Mouse (Mus musculus): ENCODE results near the gene Pdpk1.
A peak's percentile ranks its signal among the peaks of the same experiment; 100 is the strongest.
"Not testable (repeated sequence)": the region's sequence is repeated elsewhere in the genome, so short reads cannot be mapped to it uniquely, and the experiment has no call there.

Gene Pdpk1

GRCm38 (mm10) chr17:24111256-24111655 lies 39.5 kb downstream of the Pdpk1 start:
- no peak for DNase-seq

- peak; percentile 63 for DNase-seq
These were observed 41.8 kb downstream of the Pdpk1 start for GRCm38 (mm10) chr17:24108896-24109295.

DNA sequence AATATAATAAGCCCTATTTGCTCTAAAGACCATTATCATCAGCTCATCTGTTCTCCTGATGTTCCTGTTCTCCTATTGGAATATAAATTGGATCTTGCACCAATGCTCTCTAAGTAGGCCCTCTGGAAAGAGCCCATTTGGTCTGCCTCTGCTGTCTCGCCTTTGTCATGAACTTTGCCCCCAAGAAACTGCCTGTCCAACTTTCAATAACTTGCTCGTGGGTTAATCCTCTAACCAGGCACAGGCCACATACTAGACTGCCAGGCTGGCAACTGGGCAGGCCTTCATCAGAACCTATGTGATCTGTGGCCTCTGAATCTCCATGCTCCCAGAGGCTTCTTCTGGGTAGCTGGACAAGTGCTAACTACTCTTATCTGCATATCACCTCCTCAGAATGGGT lies 45.6 kb downstream of the Pdpk1 start:
- DNase-seq, result no peak

DNA sequence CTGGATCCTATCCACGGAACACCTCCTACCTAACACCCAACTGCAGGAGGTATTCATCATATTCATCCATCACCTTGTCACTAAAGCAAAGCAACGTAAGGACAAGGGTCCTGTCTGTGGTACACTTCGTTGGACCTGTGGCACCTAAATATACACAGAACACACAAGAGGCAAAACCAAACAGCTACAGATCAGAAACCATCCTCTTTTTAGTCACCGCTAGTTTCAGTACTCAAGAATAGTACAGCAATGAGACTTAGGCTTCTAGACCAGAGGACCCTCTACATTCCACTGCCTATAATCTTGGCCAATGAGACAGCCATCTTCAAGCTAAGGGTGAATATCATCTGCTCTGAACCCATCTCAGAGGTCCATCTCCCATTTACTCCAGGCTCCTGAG lies 52.4 kb downstream of the Pdpk1 start:
- no peak for DNase-seq

DNA sequence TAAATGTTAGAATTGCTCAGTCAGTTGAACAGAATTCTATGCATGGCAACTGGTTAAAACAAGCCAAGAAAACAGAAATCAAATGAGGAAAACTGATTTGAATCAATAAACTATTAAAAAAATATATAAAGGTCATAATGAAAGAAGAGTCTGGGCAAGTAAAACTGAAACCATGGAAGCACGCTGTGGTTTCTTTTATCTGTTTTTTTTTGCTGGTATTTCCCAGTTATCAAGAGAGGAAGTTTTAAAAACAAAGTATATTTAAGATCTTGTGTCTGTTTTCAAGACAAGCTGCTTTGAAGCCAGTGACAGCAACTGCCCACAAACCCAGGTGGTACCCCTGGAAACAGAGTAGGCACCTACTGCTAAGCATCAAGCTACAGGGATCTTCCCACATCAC lies 60.1 kb downstream of the Pdpk1 start:
- no peak for DNase-seq

DNA sequence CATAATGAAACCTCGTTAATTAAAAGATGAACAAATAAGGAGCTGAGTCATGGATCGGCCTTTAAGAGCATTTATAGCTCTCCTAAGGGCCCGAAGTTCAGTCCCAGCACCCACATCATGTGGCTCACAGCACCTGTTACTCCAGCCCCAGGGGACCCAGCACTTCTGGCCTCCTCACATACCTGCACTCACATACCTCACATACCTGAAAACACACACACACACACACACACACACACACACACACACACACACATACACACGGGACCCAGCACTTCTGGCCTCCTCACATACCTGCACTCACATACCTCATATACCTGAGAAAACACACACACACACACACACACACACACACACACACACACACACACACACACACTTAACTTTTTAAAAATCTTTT lies 64.3 kb downstream of the Pdpk1 start:
- not testable (repeated sequence) for DNase-seq

DNA sequence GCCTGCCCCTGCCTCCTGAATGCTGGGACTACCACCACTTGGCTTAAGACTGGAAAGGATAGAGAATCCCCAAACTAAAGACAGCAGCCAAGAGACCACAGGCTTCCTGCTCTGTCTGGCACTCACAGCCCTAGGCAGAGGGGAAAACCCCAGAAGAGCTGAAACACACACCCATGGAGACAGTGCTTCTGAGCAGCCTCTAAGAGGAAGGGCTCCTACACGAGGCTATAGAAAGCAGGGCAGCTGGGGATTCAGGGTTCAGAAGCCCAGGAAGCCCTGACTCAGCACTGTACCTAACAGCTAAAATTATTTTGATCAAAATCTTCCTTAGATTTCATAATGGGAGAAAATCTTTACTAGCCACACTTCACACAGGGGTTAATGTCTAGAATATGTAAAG lies 66.1 kb downstream of the Pdpk1 start:
- no peak for DNase-seq

DNA sequence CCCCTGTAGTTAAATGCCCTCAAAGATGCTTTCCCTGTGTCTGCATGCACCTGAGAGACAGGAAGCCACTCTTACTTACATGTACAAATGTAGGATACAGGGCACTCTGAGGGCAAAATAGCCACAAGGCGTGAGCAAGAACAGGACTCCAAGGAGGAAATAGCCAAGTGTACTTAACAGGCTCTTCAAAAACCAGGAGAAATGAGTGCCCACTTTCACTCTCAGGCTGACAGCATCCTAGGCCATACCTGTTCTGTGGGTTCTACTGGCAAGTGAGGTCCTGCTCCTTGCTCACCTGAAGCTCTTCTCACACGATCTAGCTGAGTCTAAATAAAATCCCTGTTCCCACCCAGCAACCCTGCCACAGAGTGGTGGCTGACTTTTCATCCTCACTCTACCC lies 73.6 kb downstream of the Pdpk1 start:
- DNase-seq, result no peak

DNA sequence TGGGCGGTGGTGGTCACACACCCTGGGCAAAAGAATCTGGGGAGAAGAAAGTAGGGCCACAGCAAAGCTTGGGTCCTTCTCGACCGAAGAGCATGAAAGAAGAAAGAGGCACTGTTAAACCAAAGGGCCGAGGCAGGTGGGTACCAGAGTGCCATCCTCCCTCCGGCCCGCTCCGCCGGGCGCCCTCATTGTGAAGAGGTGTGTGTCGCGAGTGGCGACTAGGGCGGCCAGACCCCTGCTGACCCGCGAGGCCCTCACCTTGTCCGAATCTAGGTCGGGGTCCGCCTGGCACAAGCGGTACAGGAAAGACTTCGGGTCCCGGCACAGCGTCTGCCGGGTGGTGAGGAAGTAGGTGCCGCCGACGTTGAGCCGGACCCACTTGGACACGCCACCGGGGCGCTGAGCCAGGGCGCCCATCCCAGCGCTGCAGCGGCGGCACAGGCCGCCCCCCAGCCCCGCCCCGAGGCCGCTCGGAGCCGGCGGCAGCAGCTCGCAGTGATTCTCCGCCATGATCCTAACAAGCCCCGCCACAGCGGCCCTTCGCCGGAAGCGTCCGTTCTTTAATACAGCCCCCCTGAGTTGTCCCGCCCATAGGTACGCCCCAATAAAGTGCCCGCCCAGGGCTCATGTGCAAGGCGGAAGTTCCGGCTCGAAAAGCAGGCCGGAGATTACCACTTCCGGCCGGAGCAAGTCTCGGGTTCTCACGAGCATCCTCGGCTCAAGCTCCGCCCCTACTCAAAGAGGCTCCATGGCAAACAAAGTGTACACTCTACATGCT lies 77.6 kb downstream of the Pdpk1 start, which contains the start of gene Kctd5:
TSS of gene Kctd5 (minus strand) at position 567 of the 778 bp plus-strand sequence.
- DNase-seq, result peak; percentile 95

- DNase-seq, result no peak
These were observed 81.2 kb downstream of the Pdpk1 start for GRCm38 (mm10) chr17:24069531-24069930.

DNA sequence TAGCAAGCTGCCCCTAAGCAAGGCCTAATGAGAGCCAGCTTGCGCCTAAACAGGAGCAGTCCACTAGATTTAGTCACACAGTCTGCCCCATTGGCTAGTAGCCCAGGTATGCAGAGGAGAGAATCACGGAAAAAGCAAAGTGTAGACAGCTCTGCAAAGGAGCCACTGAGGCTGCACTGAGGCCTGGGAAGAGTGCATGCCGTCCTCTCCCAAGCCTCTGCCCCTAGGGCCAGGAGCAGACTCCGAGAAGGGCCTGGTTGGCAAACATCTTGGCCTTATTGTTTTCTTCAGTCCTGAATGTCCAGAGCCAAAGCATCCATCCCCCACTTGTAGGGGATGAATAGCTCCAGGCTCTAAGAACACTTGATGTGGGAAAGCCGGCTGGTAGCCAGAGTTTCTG lies 82.5 kb downstream of the Pdpk1 start:
- peak; percentile 43 for DNase-seq

DNA sequence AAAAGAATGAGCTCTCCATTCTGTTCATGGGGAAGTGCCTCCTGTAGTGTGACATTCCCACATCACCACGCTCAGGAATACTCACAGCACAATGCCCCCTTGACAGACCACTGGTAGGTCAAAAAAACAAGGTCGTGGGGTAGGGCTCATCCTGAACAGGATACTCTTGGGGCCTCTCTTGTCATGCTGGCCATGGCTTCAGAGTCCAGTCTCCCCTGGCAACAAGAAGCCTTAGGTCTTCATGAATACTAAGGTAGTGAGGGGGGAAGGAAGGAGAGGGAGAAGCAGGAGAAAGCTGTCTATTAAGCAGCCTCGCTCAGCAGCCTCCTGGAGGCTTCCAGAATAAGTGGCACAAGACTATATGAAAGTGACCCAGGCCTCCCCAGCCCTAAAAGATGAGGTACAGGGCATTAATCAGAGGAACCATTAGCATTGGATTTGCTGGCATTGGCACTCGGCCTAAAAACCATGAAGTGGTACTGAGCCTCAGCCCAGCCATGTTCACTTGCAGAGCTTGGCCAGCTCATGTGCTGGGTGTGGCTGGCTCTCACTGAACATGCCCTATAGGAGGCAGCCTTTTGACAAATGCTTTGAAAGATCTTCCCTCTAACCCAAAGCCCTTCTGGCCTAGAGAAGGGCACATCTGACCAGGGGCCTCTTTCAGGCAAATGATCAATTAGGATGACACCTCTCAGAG lies 88.1 kb downstream of the Pdpk1 start:
- DNase-seq, result no peak

DNA sequence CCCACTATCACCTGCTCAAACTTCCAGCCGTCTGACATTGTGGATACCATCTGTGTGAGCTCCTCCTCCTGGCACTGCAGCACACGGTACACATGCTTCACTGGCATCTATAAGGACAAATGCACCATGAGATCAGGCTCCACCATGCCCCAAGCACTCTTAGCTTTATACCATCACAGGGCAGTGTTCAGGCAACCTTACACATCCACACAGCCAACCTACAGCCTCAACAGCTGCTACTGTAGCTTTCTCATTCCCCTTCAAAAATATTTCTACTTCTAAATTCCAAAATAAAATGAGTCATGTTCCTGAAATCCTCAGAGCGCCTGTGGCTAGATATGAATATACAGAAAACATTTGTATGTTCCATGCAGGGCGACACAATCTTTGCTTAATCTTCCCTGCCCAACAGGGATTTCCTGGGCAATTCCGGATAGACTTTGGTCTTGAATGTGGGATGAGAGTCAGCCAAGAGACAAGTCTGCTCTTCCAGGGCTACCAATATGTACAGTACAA lies 92.9 kb downstream of the Pdpk1 start:
- DNase-seq, result no peak

DNA sequence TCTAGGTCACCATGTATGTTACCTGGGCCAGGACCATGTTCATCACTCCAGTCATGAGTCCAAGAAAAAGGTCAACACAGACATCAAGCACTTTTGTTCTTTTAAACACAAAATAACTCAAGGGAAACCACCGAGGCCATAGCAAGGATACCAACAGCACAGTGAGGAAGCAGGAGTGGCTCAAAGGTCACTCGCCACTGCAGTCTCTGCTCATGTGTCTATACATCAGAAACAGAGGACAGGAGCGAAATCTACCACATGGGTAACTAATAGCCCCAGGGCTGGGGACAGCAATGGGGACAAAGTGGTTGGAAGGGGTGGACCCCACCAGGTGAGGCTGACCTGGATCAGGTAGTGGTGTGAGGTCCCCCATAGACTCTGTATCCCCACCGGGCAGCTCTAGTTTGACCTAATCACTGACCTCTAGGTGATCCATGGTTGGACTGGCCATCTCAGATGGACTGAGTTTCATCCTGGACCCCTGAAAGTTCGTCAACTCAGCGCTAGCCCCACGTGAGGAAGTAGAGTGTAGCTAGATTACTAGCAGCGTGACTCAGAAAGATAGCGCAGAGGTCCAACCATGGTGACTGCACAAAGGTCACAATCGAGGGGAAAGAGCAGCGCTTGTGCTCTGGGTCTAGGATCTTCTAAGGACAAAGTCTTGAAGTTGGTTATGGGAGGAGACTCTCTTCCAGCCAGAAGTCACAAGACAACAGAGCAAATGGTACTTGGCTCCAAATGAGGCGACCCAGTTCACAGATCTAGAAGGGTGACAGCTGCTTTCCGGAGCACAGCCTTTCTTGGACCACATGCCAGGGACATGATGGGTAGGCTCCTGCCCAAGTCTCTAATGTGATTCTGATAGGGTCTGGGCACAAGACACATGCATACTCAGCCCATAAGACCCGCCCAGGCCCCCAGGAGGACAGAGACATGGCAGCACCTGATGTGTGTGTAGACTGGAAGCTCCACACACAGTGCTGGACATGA lies 93.8 kb downstream of the Pdpk1 start:
- no peak for DNase-seq

GRCm38 (mm10) chr17:24049008-24049407 lies 101.7 kb downstream of the Pdpk1 start:
- peak; percentile 58 for DNase-seq

DNA sequence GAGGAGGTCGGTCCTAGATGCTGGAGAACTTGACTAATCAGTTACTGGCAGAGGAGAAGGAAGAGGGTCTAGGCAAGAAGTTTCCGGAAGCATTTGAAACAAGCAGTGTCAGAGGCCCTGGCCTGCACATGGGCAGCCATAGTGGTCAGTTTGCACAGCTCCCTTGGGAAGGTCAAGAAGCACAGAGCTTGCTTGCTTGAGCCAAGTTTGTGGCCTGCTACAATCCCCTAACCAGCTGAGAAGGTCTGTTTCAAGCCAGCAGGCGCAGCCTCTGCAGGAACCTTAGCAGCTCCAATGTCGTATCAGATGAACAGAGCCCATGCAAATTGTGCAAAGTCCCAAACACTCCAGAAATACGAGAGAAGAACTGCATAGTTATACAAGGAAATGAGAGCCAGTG lies 102.7 kb downstream of the Pdpk1 start:
- DNase-seq, result no peak

DNA sequence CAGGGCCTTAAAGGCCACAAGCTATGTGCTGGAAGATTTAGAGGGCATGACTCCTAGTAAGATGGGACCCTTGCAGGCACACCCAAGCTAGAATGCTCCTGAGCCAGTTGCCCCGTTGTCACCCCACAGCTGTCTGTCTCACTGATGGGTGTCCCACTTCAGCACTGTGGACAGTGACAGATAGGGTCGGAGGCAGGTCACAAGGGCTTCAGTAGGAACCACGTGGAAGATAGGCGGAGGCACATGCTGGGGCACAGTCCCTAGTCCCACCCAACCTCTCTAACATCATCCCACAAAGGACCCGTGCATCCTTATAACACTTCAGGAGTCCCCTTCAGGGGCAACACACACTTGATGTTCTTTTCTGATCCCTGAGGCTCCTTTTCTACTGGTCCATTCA lies 104.7 kb downstream of the Pdpk1 start:
- no peak for DNase-seq

DNA sequence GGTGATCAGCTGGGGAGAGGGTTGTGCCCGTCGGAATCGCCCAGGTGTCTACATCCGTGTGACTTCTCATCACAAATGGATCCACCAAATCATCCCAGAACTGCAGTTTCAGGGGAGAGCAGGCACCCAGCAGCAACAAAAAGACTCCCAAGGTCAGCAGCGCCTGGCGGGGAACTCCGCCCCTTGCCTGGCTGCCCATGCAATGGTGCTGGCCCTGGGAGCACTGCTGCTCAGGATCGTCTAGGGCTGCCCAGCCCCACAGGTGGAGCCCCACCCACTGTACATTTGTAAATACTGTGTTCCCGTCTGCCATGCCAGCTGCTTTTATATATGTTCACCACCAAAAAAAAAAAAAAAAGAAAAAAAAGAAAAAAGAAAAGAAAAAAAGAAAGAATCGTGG lies 105.1 kb downstream of the Pdpk1 start:
- DNase-seq, result no peak

DNA sequence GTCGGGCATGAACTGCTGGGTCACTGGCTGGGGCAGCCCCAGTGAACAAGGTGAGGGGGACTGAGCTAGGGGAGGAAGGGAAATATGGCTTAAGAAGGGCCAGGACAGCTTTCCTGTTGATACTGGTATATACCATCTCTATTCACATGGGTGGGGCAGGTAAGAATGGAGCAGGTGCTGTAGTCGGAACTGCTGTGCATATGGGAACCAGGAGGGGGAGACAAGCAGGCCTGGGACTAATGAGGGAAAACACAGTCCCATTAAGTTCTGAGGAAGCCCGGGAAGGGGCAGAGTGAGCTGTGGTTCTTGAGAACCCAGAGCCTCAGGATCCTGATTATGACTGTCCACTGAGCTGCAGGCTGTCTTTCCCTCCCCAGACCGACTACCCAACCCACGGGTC lies 106.2 kb downstream of the Pdpk1 start:
- no peak for DNase-seq

DNA sequence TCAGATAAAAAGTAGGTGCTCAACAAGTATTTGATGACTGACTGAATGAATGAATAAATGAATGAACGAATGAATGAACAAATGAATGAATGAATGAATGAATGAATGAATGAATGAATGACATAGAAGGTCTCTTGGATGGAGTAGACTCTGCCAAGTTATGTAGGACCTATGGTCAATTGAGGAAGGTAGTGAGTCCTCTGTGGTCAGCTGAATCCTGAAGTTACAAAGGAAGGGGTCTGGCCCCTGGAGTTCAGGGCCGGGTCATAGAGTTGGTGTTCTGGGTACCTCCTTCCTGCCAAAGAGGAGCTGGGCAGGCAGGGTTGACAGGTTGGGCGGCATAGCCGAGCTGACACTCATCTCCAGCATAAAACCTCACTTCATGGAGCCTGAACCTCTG lies 112.9 kb downstream of the Pdpk1 start, which contains the start of gene Prss27:
TSS of gene Prss27 (plus strand) at position 301 of the 400 bp plus-strand sequence.
- no peak for DNase-seq

DNA sequence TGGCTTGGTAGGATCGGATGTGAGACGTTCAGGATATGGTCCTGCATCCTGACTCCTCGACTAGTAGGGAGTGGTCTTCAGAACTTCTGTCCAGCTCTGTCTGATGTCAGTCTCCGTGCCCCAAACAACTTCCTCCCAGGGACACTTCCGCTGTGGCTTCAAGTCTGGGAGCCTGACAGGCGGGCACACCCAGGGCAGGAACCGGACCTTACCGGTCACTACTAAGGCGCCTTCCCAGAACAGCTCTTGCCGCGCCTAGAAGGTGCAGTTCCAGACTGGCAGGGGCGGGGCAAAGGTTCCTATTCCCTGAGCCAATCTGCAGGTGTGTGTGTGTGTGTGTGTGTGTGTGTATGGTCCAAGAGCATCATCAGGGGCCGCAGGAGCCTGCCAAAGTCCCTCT lies 113.4 kb downstream of the Pdpk1 start:
- DNase-seq, result no peak

GRCm38 (mm10) chr17:24036954-24037353 lies 113.8 kb downstream of the Pdpk1 start:
- DNase-seq, result no peak

GRCm38 (mm10) chr17:24035087-24035486 lies 115.6 kb downstream of the Pdpk1 start:
- DNase-seq, result no peak
